Mouse (Mus musculus): ENCODE measurements around the gene Acadl. TPM values are rescaled to one million over a fixed set of nuclear protein-coding genes. Genes with fewer than 3 reads are reported as not detected.

Gene Acadl
- polyA plus RNA-seq, 1 experiment from 2014 or later, result 62.0 TPM

DNA sequence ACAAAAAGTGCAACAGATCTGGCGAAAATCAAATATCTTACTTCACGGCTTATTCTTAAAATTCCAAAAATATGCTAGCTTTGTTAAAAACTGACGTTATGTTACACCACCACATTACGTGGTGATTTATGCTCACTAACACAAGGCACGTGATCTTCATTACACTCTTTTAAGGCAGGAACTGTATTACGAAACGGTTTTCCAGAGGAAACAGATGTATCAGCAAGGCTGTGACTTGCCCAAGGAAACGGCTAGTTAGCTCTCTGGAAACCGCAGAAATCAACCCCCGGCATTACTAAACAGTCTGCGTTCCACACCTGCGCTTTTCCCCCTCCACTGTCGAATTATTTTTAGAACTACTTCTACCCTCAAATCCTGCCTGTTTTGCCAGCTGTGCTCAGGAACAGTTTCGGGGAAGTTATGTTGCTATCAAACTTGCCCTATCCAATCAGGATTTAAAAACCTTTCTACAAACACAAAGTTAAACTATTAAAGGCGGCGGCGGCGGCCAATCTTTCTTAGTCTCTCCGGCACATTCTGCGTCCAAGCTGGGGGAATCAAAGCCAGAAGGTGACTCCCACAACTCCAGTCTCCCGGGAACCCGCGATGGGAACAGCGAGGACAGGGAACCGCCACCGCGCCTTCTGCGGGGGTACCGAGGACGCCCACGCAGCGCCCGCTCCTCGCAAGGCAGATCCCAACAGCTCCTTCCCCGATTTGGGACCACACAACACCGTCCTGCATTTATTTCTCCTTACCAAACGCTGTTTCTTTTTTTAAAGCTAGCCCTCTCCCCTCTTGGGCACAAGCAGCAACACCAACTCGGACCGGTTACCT lies 46.9 kb downstream of the Acadl start:
- Histone ChIP-seq H3K4me2 (replicated peaks; ENCODE audit: low read depth, low read length) (peak overlapping the region; percentile 58), H3K9ac (ENCODE audit: low read depth, low read length) (peak overlapping the region; percentile 33), H3K4me1 (replicated peaks; ENCODE audit: control insufficient read depth, insufficient read depth, low read length) (no peaks in the 10 kb centered on the region), H3K36me3 (ENCODE audit: control insufficient read depth, insufficient read depth, low read length) (no peaks in the 10 kb centered on the region), H3K27ac (ENCODE audit: low read depth, low read length) (peak overlapping the region; percentile 98), H3K9me3 (ENCODE audit: control insufficient read depth, low read length) (no peaks in the 10 kb centered on the region), H3K27me3 (ENCODE audit: control insufficient read depth, insufficient read depth, low read length) (no peaks in the 10 kb centered on the region), H3K4me3 (ENCODE audit: low read depth, low read length) (peak overlapping the region; percentile 90)
- 1% methylated on average over 39 of the region's 39 CpGs for WGBS
- DNase-seq (ENCODE audit: low spot score) (peak; percentile 75), ATAC-seq (ENCODE audit: low FRiP score) (no peak; the same call in 1 of the 2 replicates)

GRCm38 (mm10) chr1:66814756-66815155 lies 48.3 kb downstream of the Acadl start:
- Histone ChIP-seq H3K9ac (ENCODE audit: low read depth, low read length) (no peak overlapping the region), H3K36me3 (ENCODE audit: control insufficient read depth, insufficient read depth, low read length) (no peaks in the 10 kb centered on the region), H3K4me1 (replicated peaks; ENCODE audit: control insufficient read depth, insufficient read depth, low read length) (no peaks in the 10 kb centered on the region), H3K4me2 (replicated peaks; ENCODE audit: low read depth, low read length) (no peak overlapping the region), H3K9me3 (ENCODE audit: control insufficient read depth, low read length) (no peaks in the 10 kb centered on the region), H3K4me3 (ENCODE audit: low read depth, low read length) (no peak overlapping the region), H3K27me3 (ENCODE audit: control insufficient read depth, insufficient read depth, low read length) (no peaks in the 10 kb centered on the region), H3K27ac (ENCODE audit: low read depth, low read length) (no peak overlapping the region)
- WGBS, result 72% methylated on average over 8 of the region's 8 CpGs
- no peak for DNase-seq (ENCODE audit: low spot score)
- ATAC-seq (ENCODE audit: low FRiP score), result no peak

GRCm38 (mm10) chr1:66813191-66813590 lies 49.9 kb downstream of the Acadl start:
- Histone ChIP-seq H3K9ac (ENCODE audit: low read depth, low read length) (no peak overlapping the region), H3K27ac (ENCODE audit: low read depth, low read length) (no peak overlapping the region), H3K27me3 (ENCODE audit: control insufficient read depth, insufficient read depth, low read length) (no peaks in the 10 kb centered on the region), H3K4me2 (replicated peaks; ENCODE audit: low read depth, low read length) (no peak overlapping the region), H3K4me1 (replicated peaks; ENCODE audit: control insufficient read depth, insufficient read depth, low read length) (no peaks in the 10 kb centered on the region), H3K36me3 (ENCODE audit: control insufficient read depth, insufficient read depth, low read length) (no peaks in the 10 kb centered on the region), H3K9me3 (ENCODE audit: control insufficient read depth, low read length) (no peaks in the 10 kb centered on the region), H3K4me3 (ENCODE audit: low read depth, low read length) (no peak overlapping the region)
- no peak for DNase-seq (ENCODE audit: low spot score)
- ATAC-seq (ENCODE audit: low FRiP score), result no peak
- WGBS, result 82% methylated on average over 1 of the region's 1 CpGs

DNA sequence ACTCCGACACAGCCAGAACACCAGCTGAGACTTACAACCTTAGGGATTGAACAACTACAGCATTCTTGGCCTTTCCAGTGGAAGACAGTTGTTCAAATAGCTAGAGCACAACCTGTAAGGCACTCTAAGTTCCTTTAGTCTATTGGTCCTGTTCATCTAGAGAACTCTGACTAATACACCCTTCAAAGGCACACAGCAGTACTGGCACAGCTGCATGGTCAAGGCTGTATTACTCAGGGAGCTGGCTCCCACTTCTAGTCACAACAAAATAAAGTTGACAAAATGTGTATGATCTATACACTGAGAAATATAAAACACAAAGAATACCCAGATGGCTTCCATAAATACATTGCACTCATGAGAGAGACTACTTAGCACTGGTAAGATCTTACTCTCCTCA lies 56.3 kb downstream of the Acadl start:
- WGBS, result 91% methylated on average over 1 of the region's 1 CpGs
- H3K4me1 ChIP-seq (replicated peaks; ENCODE audit: control insufficient read depth, insufficient read depth, low read length), result no peaks in the 10 kb centered on the region
- no peaks in the 10 kb centered on the region for H3K27me3 ChIP-seq (ENCODE audit: control insufficient read depth, insufficient read depth, low read length)
- H3K27ac ChIP-seq (ENCODE audit: low read depth, low read length), result no peak overlapping the region
- H3K36me3 ChIP-seq (ENCODE audit: control insufficient read depth, insufficient read depth, low read length), result no peaks in the 10 kb centered on the region
- H3K4me3 ChIP-seq (ENCODE audit: low read depth, low read length), result no peak overlapping the region
- no peaks in the 10 kb centered on the region for H3K9me3 ChIP-seq (ENCODE audit: control insufficient read depth, low read length)
- H3K4me2 ChIP-seq (replicated peaks; ENCODE audit: low read depth, low read length), result no peak overlapping the region
- DNase-seq (ENCODE audit: low spot score), result no peak
- ATAC-seq (ENCODE audit: low FRiP score), result no peak
- no peak overlapping the region for H3K9ac ChIP-seq (ENCODE audit: low read depth, low read length)

- no peak for ATAC-seq (ENCODE audit: low FRiP score)
- Histone ChIP-seq H3K9ac (ENCODE audit: low read depth, low read length) (no peak overlapping the region), H3K27me3 (ENCODE audit: control insufficient read depth, insufficient read depth, low read length) (no peaks in the 10 kb centered on the region), H3K4me2 (replicated peaks; ENCODE audit: low read depth, low read length) (no peak overlapping the region), H3K27ac (ENCODE audit: low read depth, low read length) (no peak overlapping the region), H3K36me3 (ENCODE audit: control insufficient read depth, insufficient read depth, low read length) (no peaks in the 10 kb centered on the region), H3K4me3 (ENCODE audit: low read depth, low read length) (no peak overlapping the region), H3K4me1 (replicated peaks; ENCODE audit: control insufficient read depth, insufficient read depth, low read length) (no peaks in the 10 kb centered on the region), H3K9me3 (ENCODE audit: control insufficient read depth, low read length) (no peaks in the 10 kb centered on the region)
- 85% methylated on average over 1 of the region's 1 CpGs for WGBS
- no peak for DNase-seq (ENCODE audit: low spot score)
These were observed 57.7 kb downstream of the Acadl start for GRCm38 (mm10) chr1:66805408-66805807.

DNA sequence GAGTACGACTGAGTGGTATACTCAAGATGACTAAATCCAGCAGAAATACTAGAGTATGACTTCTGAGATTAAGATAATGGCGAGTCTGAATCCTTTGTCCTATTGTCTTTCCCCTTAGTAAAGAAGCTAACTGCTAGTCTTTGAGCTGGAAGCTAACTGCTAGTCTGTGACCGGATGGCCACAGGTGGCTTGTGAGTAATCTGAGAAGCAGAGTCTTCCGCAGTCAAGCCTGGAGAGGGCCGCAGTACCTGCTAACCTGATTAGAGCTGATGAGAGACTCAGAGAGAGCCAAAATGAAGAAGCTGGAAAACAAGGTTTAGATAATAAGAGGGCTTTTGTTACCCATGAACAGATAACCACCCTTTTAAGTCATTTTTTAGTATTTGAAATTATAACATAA lies 58.4 kb downstream of the Acadl start:
- Histone ChIP-seq H3K36me3 (ENCODE audit: control insufficient read depth, insufficient read depth, low read length) (no peaks in the 10 kb centered on the region), H3K4me2 (replicated peaks; ENCODE audit: low read depth, low read length) (no peak overlapping the region), H3K9me3 (ENCODE audit: control insufficient read depth, low read length) (no peaks in the 10 kb centered on the region), H3K9ac (ENCODE audit: low read depth, low read length) (no peak overlapping the region), H3K27ac (ENCODE audit: low read depth, low read length) (no peak overlapping the region), H3K4me1 (replicated peaks; ENCODE audit: control insufficient read depth, insufficient read depth, low read length) (no peaks in the 10 kb centered on the region), H3K4me3 (ENCODE audit: low read depth, low read length) (no peak overlapping the region), H3K27me3 (ENCODE audit: control insufficient read depth, insufficient read depth, low read length) (no peaks in the 10 kb centered on the region)
- DNase-seq (ENCODE audit: low spot score), result no peak
- 66% methylated on average over 5 of the region's 5 CpGs for WGBS
- ATAC-seq (ENCODE audit: low FRiP score), result no peak

GRCm38 (mm10) chr1:66797962-66798361 lies 65.1 kb downstream of the Acadl start:
- Histone ChIP-seq H3K4me1 (replicated peaks; ENCODE audit: control insufficient read depth, insufficient read depth, low read length) (no peaks in the 10 kb centered on the region), H3K4me3 (ENCODE audit: low read depth, low read length) (no peak overlapping the region), H3K4me2 (replicated peaks; ENCODE audit: low read depth, low read length) (no peak overlapping the region), H3K27ac (ENCODE audit: low read depth, low read length) (no peak overlapping the region), H3K36me3 (ENCODE audit: control insufficient read depth, insufficient read depth, low read length) (no peaks in the 10 kb centered on the region), H3K27me3 (ENCODE audit: control insufficient read depth, insufficient read depth, low read length) (no peaks in the 10 kb centered on the region), H3K9me3 (ENCODE audit: control insufficient read depth, low read length) (no peaks in the 10 kb centered on the region), H3K9ac (ENCODE audit: low read depth, low read length) (no peak overlapping the region)
- no peak for ATAC-seq (ENCODE audit: low FRiP score)
- 93% methylated on average over 2 of the region's 2 CpGs for WGBS
- DNase-seq (ENCODE audit: low spot score), result no peak

GRCm38 (mm10) chr1:66792838-66793466 lies 70.1 kb downstream of the Acadl start:
- Histone ChIP-seq H3K9ac (ENCODE audit: low read depth, low read length) (no peak overlapping the region), H3K4me1 (replicated peaks; ENCODE audit: control insufficient read depth, insufficient read depth, low read length) (no peaks in the 10 kb centered on the region), H3K9me3 (ENCODE audit: control insufficient read depth, low read length) (no peaks in the 10 kb centered on the region), H3K4me3 (ENCODE audit: low read depth, low read length) (no peak overlapping the region), H3K4me2 (replicated peaks; ENCODE audit: low read depth, low read length) (no peak overlapping the region), H3K36me3 (ENCODE audit: control insufficient read depth, insufficient read depth, low read length) (no peaks in the 10 kb centered on the region), H3K27me3 (ENCODE audit: control insufficient read depth, insufficient read depth, low read length) (no peaks in the 10 kb centered on the region), H3K27ac (ENCODE audit: low read depth, low read length) (no peak overlapping the region)
- 97% methylated on average over 2 of the region's 2 CpGs for WGBS
- DNase-seq (ENCODE audit: low spot score), result no peak
- no peak for ATAC-seq (ENCODE audit: low FRiP score)

DNA sequence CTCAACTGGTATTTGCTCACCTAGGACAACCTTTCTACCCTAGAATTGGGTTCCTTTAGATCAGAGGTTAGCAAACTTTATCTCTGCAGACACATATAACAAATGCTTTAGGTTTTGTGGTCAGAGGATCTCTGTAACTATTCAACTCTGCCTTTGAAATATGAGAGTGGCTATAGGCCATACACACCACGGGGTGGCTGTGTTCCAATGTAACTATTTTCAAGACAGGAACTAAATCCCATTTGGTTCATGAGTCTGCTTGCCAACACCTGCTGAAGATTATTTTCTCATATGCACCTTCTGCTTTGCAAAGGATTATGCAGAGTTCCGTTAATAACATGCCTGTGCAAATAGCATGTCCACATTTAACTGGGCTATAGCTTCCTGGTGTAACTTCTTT lies 80.8 kb downstream of the Acadl start:
- no peak for ATAC-seq (ENCODE audit: low FRiP score)
- no peak overlapping the region for H3K4me2 ChIP-seq (replicated peaks; ENCODE audit: low read depth, low read length)
- WGBS, result 75% methylated on average over 2 of the region's 2 CpGs

More for the DNA sequence above, 80.8 kb downstream of the Acadl start:
- H3K27me3 ChIP-seq (ENCODE audit: control insufficient read depth, insufficient read depth, low read length), result no peaks in the 10 kb centered on the region
- H3K9ac ChIP-seq (ENCODE audit: low read depth, low read length), result no peak overlapping the region
- H3K9me3 ChIP-seq (ENCODE audit: control insufficient read depth, low read length), result no peaks in the 10 kb centered on the region
- H3K27ac ChIP-seq (ENCODE audit: low read depth, low read length), result no peak overlapping the region
- H3K4me3 ChIP-seq (ENCODE audit: low read depth, low read length), result no peak overlapping the region
- no peak for DNase-seq (ENCODE audit: low spot score)
- no peaks in the 10 kb centered on the region for H3K36me3 ChIP-seq (ENCODE audit: control insufficient read depth, insufficient read depth, low read length)
- H3K4me1 ChIP-seq (replicated peaks; ENCODE audit: control insufficient read depth, insufficient read depth, low read length), result no peaks in the 10 kb centered on the region
